Mouse (Mus musculus): ENCODE measurements around the gene Kpna7. TPM values are rescaled to one million over a fixed set of nuclear protein-coding genes. Genes with fewer than 3 reads are reported as not detected.

Kpna7 gene
- polyA plus RNA-seq, 1 experiment = not detected

DNA sequence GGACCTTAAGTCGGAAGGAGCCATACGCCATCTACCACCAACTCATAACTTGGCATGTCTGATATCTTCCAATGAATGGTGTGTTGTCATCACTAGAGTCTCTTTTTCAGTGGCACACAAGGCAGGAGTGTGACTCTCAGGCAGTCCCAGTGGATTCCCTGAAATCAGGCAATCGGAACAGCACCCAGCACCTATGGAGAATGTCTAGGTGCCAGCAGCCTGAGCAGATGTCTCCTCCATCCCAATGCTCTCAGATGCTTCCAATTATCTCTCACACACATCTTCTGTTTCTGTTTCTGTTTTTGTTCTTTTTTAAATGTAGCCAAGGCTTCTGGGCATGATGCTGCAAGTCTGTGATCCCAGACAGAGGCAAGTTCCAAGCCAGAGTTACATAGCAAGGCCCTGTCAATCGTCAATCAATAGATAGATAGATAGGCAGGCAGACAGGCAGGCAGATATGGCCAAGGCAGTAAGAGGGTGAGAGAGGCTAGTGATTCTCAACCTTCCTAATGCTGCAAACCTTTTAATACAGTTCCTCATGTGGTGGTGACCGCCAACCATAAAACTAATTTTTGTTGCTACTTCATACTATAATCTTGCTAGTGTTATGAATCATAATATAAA lies 133.3 kb downstream of the Kpna7 start:
- Histone ChIP-seq H3K4me3 (ENCODE audit: insufficient read depth, low read length) (no peak overlapping the region), H3K4me1 (ENCODE audit: control insufficient read depth, insufficient read depth, low read length) (peaks cover 20% of the 10 kb centered on the region), H3K27ac (ENCODE audit: insufficient read depth, low read length) (no peak overlapping the region)
- TF ChIP-seq POLR2A (IDR thresholded peaks at IDR 0.05; ENCODE audit: low read depth, low read length) (no peak), CTCF (IDR thresholded peaks at IDR 0.05; ENCODE audit: borderline replicate concordance, insufficient read depth, low read length) (no peak)

DNA sequence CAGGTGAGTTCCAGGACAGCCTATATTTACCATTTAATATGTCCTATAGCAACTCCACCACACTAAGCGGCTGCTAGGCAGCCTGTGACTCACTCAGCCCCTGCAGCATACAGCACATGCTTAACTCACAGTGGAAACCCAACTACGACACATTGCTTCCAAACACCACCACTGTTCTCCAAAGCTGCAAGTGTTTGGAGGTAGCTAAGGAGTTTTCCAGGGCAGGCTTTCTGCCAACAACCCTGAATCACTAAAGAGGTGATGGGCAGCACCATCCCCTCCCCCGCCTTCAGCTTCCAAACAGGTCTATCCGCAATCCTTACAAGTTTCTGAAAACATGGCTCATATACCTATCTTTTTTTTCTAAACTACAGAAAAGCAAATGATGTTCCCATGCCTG lies 134.0 kb downstream of the Kpna7 start:
- Histone ChIP-seq H3K4me1 (ENCODE audit: control insufficient read depth, insufficient read depth, low read length) (peaks cover 26% of the 10 kb centered on the region), H3K27ac (ENCODE audit: insufficient read depth, low read length) (no peak overlapping the region; the same call in 1 of the 2 replicates), H3K4me3 (ENCODE audit: insufficient read depth, low read length) (no peak overlapping the region)
- TF ChIP-seq CTCF (IDR thresholded peaks at IDR 0.05; ENCODE audit: borderline replicate concordance, insufficient read depth, low read length) = no peak
- no peak for TF ChIP-seq POLR2A (IDR thresholded peaks at IDR 0.05; ENCODE audit: low read depth, low read length)

- Histone ChIP-seq H3K4me3 (ENCODE audit: insufficient read depth, low read length) (no peak overlapping the region), H3K27ac (ENCODE audit: insufficient read depth, low read length) (no peak overlapping the region), H3K4me1 (ENCODE audit: control insufficient read depth, insufficient read depth, low read length) (peaks cover 22% of the 10 kb centered on the region)
- TF ChIP-seq CTCF (IDR thresholded peaks at IDR 0.05; ENCODE audit: borderline replicate concordance, insufficient read depth, low read length) (no peak), POLR2A (IDR thresholded peaks at IDR 0.05; ENCODE audit: low read depth, low read length) (no peak)
Measured at GRCm38 (mm10) chr5:144948422-144948821, 135.4 kb downstream of the Kpna7 start.

GRCm38 (mm10) chr5:144948002-144948401 lies 135.8 kb downstream of the Kpna7 start:
- no peak overlapping the region for H3K4me3 ChIP-seq (ENCODE audit: insufficient read depth, low read length)
- no peak overlapping the region for H3K27ac ChIP-seq (ENCODE audit: insufficient read depth, low read length)
- TF ChIP-seq POLR2A (IDR thresholded peaks at IDR 0.05; ENCODE audit: low read depth, low read length) (no peak), CTCF (IDR thresholded peaks at IDR 0.05; ENCODE audit: borderline replicate concordance, insufficient read depth, low read length) (no peak)
- H3K4me1 ChIP-seq (ENCODE audit: control insufficient read depth, insufficient read depth, low read length) = peaks cover 22% of the 10 kb centered on the region

GRCm38 (mm10) chr5:144946032-144946431 lies 137.8 kb downstream of the Kpna7 start:
- Histone ChIP-seq H3K27ac (ENCODE audit: insufficient read depth, low read length) (no peak overlapping the region), H3K4me1 (ENCODE audit: control insufficient read depth, insufficient read depth, low read length) (peaks cover 27% of the 10 kb centered on the region)
- TF ChIP-seq CTCF (IDR thresholded peaks at IDR 0.05; ENCODE audit: borderline replicate concordance, insufficient read depth, low read length) = no peak
- no peak for TF ChIP-seq POLR2A (IDR thresholded peaks at IDR 0.05; ENCODE audit: low read depth, low read length)

GRCm38 (mm10) chr5:144944932-144945331 lies 138.9 kb downstream of the Kpna7 start:
- TF ChIP-seq POLR2A (IDR thresholded peaks at IDR 0.05; ENCODE audit: low read depth, low read length) (no peak), CTCF (IDR thresholded peaks at IDR 0.05; ENCODE audit: borderline replicate concordance, insufficient read depth, low read length) (no peak)
- Histone ChIP-seq H3K4me3 (ENCODE audit: insufficient read depth, low read length) (no peak overlapping the region), H3K27ac (ENCODE audit: insufficient read depth, low read length) (no peak overlapping the region), H3K4me1 (ENCODE audit: control insufficient read depth, insufficient read depth, low read length) (peaks cover 21% of the 10 kb centered on the region)

More at GRCm38 (mm10) chr5:144946032-144946431, 137.8 kb downstream of the Kpna7 start:
- H3K4me3 ChIP-seq (ENCODE audit: insufficient read depth, low read length) = no peak overlapping the region

- no peak overlapping the region for H3K27ac ChIP-seq (ENCODE audit: insufficient read depth, low read length)
- no peak overlapping the region for H3K4me3 ChIP-seq (ENCODE audit: insufficient read depth, low read length)
- H3K4me1 ChIP-seq (ENCODE audit: control insufficient read depth, insufficient read depth, low read length) = peaks cover 21% of the 10 kb centered on the region
- TF ChIP-seq CTCF (IDR thresholded peaks at IDR 0.05; ENCODE audit: borderline replicate concordance, insufficient read depth, low read length) = no peak
- no peak for TF ChIP-seq POLR2A (IDR thresholded peaks at IDR 0.05; ENCODE audit: low read depth, low read length)
Measured at GRCm38 (mm10) chr5:144944370-144944769, 139.5 kb downstream of the Kpna7 start.

- no peak overlapping the region for H3K27ac ChIP-seq (ENCODE audit: insufficient read depth, low read length)
- TF ChIP-seq POLR2A (IDR thresholded peaks at IDR 0.05; ENCODE audit: low read depth, low read length) (no peak), CTCF (IDR thresholded peaks at IDR 0.05; ENCODE audit: borderline replicate concordance, insufficient read depth, low read length) (no peak)
- no peak overlapping the region for H3K4me3 ChIP-seq (ENCODE audit: insufficient read depth, low read length)
- H3K4me1 ChIP-seq (ENCODE audit: control insufficient read depth, insufficient read depth, low read length) = peaks cover 21% of the 10 kb centered on the region
Measured at GRCm38 (mm10) chr5:144943346-144943745, 140.5 kb downstream of the Kpna7 start.

DNA sequence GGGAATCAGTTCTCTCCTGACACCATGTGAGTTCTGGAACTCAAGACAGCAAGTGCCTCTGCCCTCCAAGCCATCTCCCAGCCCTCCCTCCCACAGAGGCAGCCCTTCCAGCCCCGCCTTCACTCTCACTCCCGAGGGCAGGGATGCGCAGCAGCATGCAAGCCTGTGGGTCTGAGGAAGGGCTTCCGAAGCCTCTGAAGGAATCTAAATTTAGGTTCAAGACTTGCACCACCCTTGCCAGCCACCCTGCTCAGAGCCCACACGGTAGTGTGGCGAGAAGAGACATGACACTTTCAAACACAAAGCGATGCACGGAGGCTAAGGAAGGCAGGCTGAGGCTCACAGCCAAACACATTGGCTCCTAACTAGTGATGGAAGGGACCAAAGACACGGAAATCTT lies 141.4 kb downstream of the Kpna7 start:
- peaks cover 17% of the 10 kb centered on the region for H3K4me1 ChIP-seq (ENCODE audit: control insufficient read depth, insufficient read depth, low read length)
- no peak overlapping the region for H3K4me3 ChIP-seq (ENCODE audit: insufficient read depth, low read length)
- no peak overlapping the region for H3K27ac ChIP-seq (ENCODE audit: insufficient read depth, low read length)
- TF ChIP-seq CTCF (IDR thresholded peaks at IDR 0.05; ENCODE audit: borderline replicate concordance, insufficient read depth, low read length) = no peak

DNA sequence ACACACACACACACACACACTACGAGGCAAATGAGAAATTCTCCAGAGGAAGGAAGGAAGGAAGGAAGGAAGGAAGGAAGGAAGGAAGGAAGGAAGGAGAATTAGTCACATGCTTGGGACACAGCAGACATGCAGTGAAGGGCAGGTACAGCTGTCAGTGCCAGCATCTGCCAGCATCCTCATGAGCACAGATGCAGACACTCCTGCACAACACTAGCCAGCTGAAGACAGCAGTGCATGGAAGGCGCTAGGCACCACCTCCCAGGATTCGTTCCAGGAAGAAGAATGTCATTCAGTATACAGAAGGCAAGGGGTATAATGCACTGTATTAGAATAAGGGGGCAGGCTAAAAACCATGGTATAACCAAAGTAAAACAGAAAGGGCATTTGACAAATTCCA lies 142.9 kb downstream of the Kpna7 start:
- no peak overlapping the region for H3K27ac ChIP-seq (ENCODE audit: insufficient read depth, low read length)
- H3K4me3 ChIP-seq (ENCODE audit: insufficient read depth, low read length) = no peak overlapping the region
- TF ChIP-seq POLR2A (IDR thresholded peaks at IDR 0.05; ENCODE audit: low read depth, low read length) (no peak), CTCF (IDR thresholded peaks at IDR 0.05; ENCODE audit: borderline replicate concordance, insufficient read depth, low read length) (no peak)
- peaks cover 26% of the 10 kb centered on the region for H3K4me1 ChIP-seq (ENCODE audit: control insufficient read depth, insufficient read depth, low read length)

Data from embryonic fibroblast, embryonic 13.5 days (primary cell).